Mouse (Mus musculus) lung, adult 2 months (tissue): Measurements from ENCODE around the gene Kank1. TPM values are rescaled to one million over a fixed set of nuclear protein-coding genes. Genes with fewer than 3 reads are reported as not detected.

ENCODE experiments used
- DNase-seq: peaks from one replicate; pipeline ENCODE4 v3.0.0; 2022
- H3K4me1 ChIP-seq: fragments of 200-500 bp; 2 replicates; pipeline ENCODE4 v1.6.1; 2011; ENCODE audit warnings: low read length; ENCODE audit not compliant: control insufficient read depth, insufficient read depth
- H3K4me3 ChIP-seq: fragments of 200-500 bp; replicated peaks from 2 replicates; pipeline ENCODE3; 2011; ENCODE audit warnings: low read depth, mild to moderate bottlenecking, control low read depth, low read length; ENCODE audit errors: extremely low read depth
- CTCF ChIP-seq: fragments of 200-500 bp; IDR thresholded peaks from 2 replicates; pipeline ENCODE4 v1.5.1; 2011; ENCODE audit warnings: mild to moderate bottlenecking, low read length, control low read depth; ENCODE audit not compliant: insufficient read depth
- POLR2A ChIP-seq: fragments of 200-500 bp; IDR thresholded peaks from 2 replicates; pipeline ENCODE4 v1.6.1; 2011; ENCODE audit warnings: low read depth, mild to moderate bottlenecking, control low read depth, low read length, borderline replicate concordance; ENCODE audit errors: extremely low read depth
- WGBS: fragments of 180-500 bp; shearing (Covaris S2); methylation state at CpG from one replicate; pipeline ENCODE4 v1.1.7; 2018; 5-methylcytosine and 5-hydroxymethylcytosine counted together
- polyA plus RNA-seq: library from polyadenylated mRNA; depleted of rRNA; stranded (reverse); fragments of >200 nt; gene quantifications from 2 replicates; pipeline ENCODE4 v1.2.3, GENCODE M21; 2012

Gene Kank1
- polyA plus RNA-seq, 1 experiment = 38.2 TPM

DNA sequence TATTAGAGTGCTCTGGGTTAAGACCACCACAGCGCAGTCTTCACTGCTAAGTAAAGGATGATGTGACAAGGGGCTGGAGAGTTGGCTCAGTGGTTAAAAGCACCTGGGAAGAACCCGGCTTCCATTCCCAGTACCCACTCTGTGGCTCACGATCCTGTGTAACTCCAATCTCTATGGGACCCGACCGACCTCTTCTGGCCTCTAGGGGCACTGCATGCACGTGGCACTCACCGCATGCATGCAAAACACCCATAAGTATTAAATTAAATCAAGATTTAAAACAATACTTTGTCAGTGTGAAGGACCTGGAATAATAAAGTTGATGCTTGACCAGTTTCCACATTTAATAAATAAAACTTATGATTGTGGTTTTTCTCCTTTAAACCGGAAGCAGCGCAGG, 69.5 kb downstream of the Kank1 start:
- WGBS = 66% methylated on average over 9 of the region's 9 CpGs
- TF ChIP-seq POLR2A = no peak
- TF ChIP-seq CTCF = peak; percentile 45; the same call in 1 of the 2 replicates
- no peak overlapping the region for H3K4me3 ChIP-seq
- H3K4me1 ChIP-seq = no peaks in the 10 kb centered on the region
- no peak for DNase-seq

DNA sequence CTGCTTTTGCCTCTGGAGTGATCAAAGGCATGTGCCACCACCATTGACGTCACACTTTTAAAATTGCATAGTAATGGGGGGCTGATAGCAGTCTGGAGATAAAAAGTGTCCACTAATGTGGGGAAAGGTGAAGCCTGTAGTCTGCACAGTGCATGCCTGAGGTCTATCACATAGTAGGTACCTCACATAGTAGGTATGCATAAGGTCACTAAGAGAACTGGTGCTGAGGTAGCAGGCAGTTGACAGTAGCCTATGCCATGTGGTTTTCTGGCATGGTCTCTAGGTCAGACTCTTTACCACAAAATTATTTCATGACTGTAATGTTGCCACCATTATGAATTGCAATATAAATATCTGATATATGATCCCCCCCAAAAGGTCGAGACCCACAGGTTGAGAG, 71.4 kb downstream of the Kank1 start:
- H3K4me3 ChIP-seq = no peak overlapping the region
- WGBS = 25% methylated on average over 2 of the region's 2 CpGs
- TF ChIP-seq CTCF = no peak
- no peaks in the 10 kb centered on the region for H3K4me1 ChIP-seq
- DNase-seq = no peak

DNA sequence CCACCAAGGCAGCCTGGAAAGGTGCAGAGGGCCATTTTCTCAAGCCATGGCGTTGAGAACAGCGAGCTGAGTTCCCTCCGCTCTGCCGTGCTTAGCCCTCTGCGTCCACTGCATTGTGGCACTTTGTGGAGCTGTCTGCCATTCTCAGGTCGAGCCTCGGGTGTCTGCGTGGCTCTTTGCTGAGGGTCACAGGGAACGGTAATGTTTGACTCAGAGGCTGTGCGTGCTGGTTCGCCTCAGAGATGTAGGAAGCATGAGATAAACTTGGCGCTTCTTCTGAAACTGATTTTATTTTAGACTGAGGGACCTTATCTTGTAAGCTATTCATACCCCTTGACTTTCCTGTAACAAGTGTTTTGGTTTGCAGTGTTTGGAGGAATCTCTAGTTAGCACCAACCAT, 72.0 kb downstream of the Kank1 start:
- Histone ChIP-seq H3K4me1 (no peaks in the 10 kb centered on the region), H3K4me3 (no peak overlapping the region)
- TF ChIP-seq POLR2A (no peak), CTCF (no peak)
- DNase-seq = no peak
- 23% methylated on average over 12 of the region's 12 CpGs for WGBS

DNA sequence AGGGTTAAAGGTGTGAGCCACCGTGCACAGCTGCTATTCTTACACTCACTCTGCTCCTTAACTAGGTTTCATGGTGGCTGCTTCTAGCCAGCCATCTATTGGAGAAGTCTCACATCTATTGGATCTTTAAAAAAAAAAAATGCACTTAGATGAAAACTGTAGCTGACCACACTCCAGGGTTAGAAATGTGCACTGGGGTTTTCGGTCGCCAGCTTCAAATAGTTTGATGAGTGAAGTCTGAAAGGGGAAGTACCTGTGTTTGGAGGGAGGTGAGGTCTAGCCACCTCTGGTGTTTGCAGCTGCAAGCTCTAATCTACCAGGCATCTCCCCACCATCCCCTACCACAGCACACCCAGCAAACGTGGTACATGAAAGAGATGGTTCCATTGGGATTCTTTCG, 74.2 kb downstream of the Kank1 start:
- WGBS = 76% methylated on average over 5 of the region's 5 CpGs
- Histone ChIP-seq H3K4me1 (no peaks in the 10 kb centered on the region), H3K4me3 (no peak overlapping the region)
- TF ChIP-seq POLR2A = no peak
- no peak for TF ChIP-seq CTCF
- DNase-seq = no peak

- 59% methylated on average over 7 of the region's 7 CpGs for WGBS
- Histone ChIP-seq H3K4me3 (no peak overlapping the region), H3K4me1 (no peaks in the 10 kb centered on the region)
- DNase-seq = no peak
- TF ChIP-seq CTCF (no peak), POLR2A (no peak)
These were observed 74.9 kb downstream of the Kank1 start for GRCm38 (mm10) chr19:25311626-25312025.

GRCm38 (mm10) chr19:25315458-25315889, 78.7 kb downstream of the Kank1 start:
- Histone ChIP-seq H3K4me1 (no peaks in the 10 kb centered on the region), H3K4me3 (no peak overlapping the region)
- 25% methylated on average over 14 of the region's 14 CpGs for WGBS
- TF ChIP-seq CTCF = no peak
- TF ChIP-seq POLR2A = no peak
- no peak for DNase-seq

GRCm38 (mm10) chr19:25315993-25316392, 79.2 kb downstream of the Kank1 start:
- 80% methylated on average over 5 of the region's 5 CpGs for WGBS
- DNase-seq = no peak
- H3K4me1 ChIP-seq = no peaks in the 10 kb centered on the region
- no peak for TF ChIP-seq CTCF
- no peak for TF ChIP-seq POLR2A
- no peak overlapping the region for H3K4me3 ChIP-seq

DNA sequence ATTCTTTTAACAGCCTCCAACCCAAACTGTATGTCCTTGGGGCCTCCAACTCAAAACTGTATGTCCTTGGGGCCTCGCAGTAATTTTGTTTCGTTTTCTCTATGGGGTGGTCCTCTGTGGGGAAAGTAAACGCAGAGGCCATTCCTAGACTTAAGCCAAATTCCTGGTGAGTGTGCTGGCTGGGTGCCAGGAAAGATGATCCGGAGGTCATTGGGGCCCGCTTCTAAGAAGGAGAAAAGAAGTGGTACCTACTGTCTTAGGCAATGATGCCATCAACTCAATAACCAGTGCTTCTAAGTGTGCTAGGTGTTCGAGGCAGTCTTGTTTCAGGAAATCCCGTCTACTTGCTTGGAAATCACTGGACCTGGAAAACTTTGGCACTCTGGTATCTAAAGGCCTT, 87.5 kb downstream of the Kank1 start:
- 47% methylated on average over 7 of the region's 7 CpGs for WGBS
- Histone ChIP-seq H3K4me3 (no peak overlapping the region), H3K4me1 (no peaks in the 10 kb centered on the region)
- TF ChIP-seq POLR2A (no peak), CTCF (no peak)
- no peak for DNase-seq

DNA sequence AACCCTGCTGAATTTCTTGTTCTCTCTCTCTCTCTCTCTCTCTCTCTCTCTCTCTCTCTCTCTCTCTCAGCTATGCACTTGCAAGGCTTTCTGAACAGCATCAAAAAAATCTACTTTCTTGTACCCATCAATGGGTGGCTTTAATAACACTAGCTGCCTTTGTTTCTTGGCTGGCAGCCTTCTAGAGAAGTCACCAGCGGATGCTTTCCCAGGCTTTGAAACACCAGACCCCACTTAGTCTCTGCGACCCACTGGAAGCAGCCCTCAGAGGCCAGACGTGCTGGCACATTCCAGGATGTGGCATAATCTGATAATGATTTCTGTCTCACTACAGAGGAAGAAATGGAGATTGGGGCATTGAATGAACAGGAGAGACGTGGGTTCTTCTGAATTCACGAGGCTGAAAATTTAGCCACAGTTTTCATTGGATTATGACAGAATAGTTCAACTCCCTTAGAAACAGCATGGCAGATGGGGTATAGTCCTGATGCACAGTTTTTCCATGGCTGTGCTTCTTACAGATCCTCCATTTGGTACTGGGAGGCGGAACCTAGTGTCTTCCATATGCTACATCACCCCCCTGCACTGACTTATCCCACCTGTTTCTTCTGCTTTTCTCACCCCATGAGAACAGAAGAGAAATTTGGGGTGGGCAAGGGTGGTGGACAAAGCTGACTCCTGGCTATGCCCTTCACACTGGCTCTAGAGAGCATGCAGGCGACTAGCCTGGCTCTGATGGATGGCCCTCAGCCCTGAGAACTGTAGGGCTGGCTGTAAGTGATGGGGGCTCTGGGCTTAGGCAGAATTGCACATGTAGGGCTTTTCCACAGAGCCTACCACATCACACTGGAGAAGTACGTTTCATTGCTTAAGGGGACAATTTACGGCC, 88.6 kb downstream of the Kank1 start:
- no peak for DNase-seq
- WGBS = 68% methylated on average over 9 of the region's 9 CpGs
- Histone ChIP-seq H3K4me3 (no peak overlapping the region), H3K4me1 (no peaks in the 10 kb centered on the region)
- TF ChIP-seq POLR2A = no peak
- no peak for TF ChIP-seq CTCF

DNA sequence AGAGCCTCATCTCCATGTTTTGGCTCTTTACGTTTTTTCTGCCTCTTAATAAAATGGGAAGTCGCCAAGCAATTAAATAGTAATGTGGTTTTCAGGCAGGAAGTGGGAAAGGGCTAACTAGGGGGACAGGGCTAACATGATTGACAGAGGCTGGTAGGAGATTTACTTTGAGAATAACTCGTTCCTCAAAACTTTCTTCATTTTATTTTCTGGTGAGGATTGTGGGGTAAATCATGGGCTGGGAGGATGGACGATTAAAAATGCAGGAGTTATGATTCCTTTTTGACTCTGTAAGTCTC, 89.2 kb downstream of the Kank1 start:
- TF ChIP-seq CTCF (no peak), POLR2A (no peak)
- no peak for DNase-seq
- H3K4me1 ChIP-seq = no peaks in the 10 kb centered on the region
- WGBS = 55% methylated on average over 4 of the region's 4 CpGs
- no peak overlapping the region for H3K4me3 ChIP-seq

DNA sequence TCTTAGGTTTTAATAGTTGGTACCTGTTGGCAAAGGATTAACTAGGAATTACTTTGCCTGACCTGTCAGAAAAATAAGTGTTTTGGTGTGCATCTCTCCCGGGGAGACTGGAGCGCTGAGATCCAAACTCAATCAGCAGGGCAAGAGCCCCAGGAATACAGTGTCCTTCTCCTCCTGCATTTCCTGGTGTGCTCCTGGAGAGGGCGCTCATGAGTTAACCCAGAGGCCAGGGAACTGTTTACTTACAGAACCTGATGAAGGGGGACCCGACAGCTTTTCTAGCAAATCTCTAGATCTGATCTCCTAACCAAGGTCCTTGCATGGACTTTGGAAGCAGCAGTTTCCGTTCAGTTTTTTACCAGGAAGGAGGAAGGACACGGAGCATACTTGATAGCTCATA, 90.9 kb downstream of the Kank1 start:
- H3K4me3 ChIP-seq = no peak overlapping the region
- H3K4me1 ChIP-seq = no peaks in the 10 kb centered on the region
- TF ChIP-seq POLR2A (no peak), CTCF (0 out of 2 replicates have a peak, but pooled peaks have one; percentile 6)
- DNase-seq = no peak
- 64% methylated on average over 6 of the region's 6 CpGs for WGBS
